Mouse (Mus musculus) heart, embryonic 12.5 days (tissue): Measurements from ENCODE around the gene Tmem33. TPM values are rescaled to one million over a fixed set of nuclear protein-coding genes. Genes with fewer than 3 reads are reported as not detected.

Experiments
- ATAC-seq: fragments of 200-750 bp; cut with Nextera tagmentation; 2 replicates; pipeline ENCODE4 v1.8.0; 2017; ENCODE audit warnings: moderate TSS enrichment, moderate library complexity; ENCODE audit not compliant: insufficient number of reproducible peaks, low FRiP score
- H3K27ac ChIP-seq: fragments of 300-500 bp; sonication (generic); 2 replicates; pipeline ENCODE4 v1.5.1; 2016; ENCODE audit warnings: mild to moderate bottlenecking, moderate library complexity; ENCODE audit not compliant: poor library complexity, severe bottlenecking
- H3K27me3 ChIP-seq: fragments of 300-500 bp; sonication (generic); replicated peaks from 2 replicates; pipeline ENCODE4 v1.6.1; 2016; ENCODE audit warnings: mild to moderate bottlenecking, moderate library complexity
- H3K36me3 ChIP-seq: fragments of 300-500 bp; sonication (generic); 2 replicates; pipeline ENCODE4 v1.6.1; 2016; ENCODE audit warnings: mild to moderate bottlenecking, moderate library complexity
- H3K4me1 ChIP-seq: fragments of 300-500 bp; sonication (generic); replicated peaks from 2 replicates; pipeline ENCODE4 v1.6.1; 2016; ENCODE audit warnings: mild to moderate bottlenecking
- H3K4me2 ChIP-seq: fragments of 300-500 bp; sonication (generic); 2 replicates; pipeline ENCODE4 v1.6.1; 2016; ENCODE audit warnings: mild to moderate bottlenecking, moderate library complexity
- H3K4me3 ChIP-seq: fragments of 300-500 bp; sonication (generic); 2 replicates; pipeline ENCODE4 v1.5.1; 2016; ENCODE audit warnings: mild to moderate bottlenecking
- H3K9ac ChIP-seq: fragments of 300-500 bp; sonication (generic); 2 replicates; pipeline ENCODE4 v1.6.1; 2016; ENCODE audit warnings: mild to moderate bottlenecking, moderate library complexity
- H3K9me3 ChIP-seq: fragments of 300-500 bp; sonication (generic); replicated peaks from 2 replicates; pipeline ENCODE4 v1.6.1; 2016; ENCODE audit warnings: mild to moderate bottlenecking, moderate library complexity
- WGBS: fragments of 180-500 bp; shearing (Covaris S2); methylation state at CpG from one replicate; pipeline ENCODE4 v1.1.7; 2016; 5-methylcytosine and 5-hydroxymethylcytosine counted together
- polyA plus RNA-seq: library from polyadenylated mRNA; unstranded; fragments of >200 nt; fragmentation: Nextera tagmentation; extraction: Ambion mirVana; gene quantifications from 2 replicates; pipeline ENCODE4 v1.2.1, GENCODE M21; 2016

Gene Tmem33
- polyA plus RNA-seq, 1 experiment from 2014 or later = 60.9 TPM

GRCm38 (mm10) chr5:67225758-67226157 lies 34.6 kb upstream of the Tmem33 start:
- no peaks in the 10 kb centered on the region for H3K36me3 ChIP-seq
- no peak overlapping the region for H3K4me2 ChIP-seq
- H3K9ac ChIP-seq = no peak overlapping the region
- no peak overlapping the region for H3K27ac ChIP-seq
- peaks cover 3% of the 10 kb centered on the region; the same call in 1 of the 2 replicates for H3K9me3 ChIP-seq
- H3K4me3 ChIP-seq = no peak overlapping the region
- WGBS = 47% methylated on average over 7 of the region's 7 CpGs
- peaks cover 25% of the 10 kb centered on the region; the same call in 1 of the 2 replicates for H3K4me1 ChIP-seq
- peaks cover 94% of the 10 kb centered on the region for H3K27me3 ChIP-seq
- no peak for ATAC-seq

DNA sequence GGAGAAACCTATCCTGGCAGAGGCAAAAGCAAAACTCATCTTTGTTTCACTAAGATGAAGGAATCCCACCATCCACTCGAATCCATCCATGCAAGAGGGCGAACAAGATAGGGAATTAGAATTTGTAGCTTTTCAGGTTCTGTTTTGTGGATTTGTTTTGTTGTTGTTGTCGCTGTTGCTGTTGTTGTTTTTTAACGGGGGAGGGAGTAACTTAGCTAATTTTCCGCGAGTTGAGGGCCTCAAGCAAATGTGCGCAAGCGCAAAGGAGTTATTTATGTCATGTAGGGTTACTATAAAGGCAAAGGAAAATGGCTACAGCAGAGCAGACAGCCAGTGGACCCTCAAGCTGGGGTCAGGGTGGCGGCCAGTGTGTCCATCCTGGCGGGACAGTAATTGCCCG lies 33.1 kb upstream of the Tmem33 start:
- H3K9me3 ChIP-seq = peaks cover 3% of the 10 kb centered on the region; the same call in 1 of the 2 replicates
- no peaks in the 10 kb centered on the region for H3K36me3 ChIP-seq
- no peak overlapping the region for H3K4me2 ChIP-seq
- no peak overlapping the region for H3K9ac ChIP-seq
- ATAC-seq = no peak
- peaks cover 32% of the 10 kb centered on the region; the same call in 1 of the 2 replicates for H3K4me1 ChIP-seq
- 10% methylated on average over 11 of the region's 11 CpGs for WGBS
- H3K27me3 ChIP-seq = peaks cover 95% of the 10 kb centered on the region
- H3K27ac ChIP-seq = no peak overlapping the region
- no peak overlapping the region for H3K4me3 ChIP-seq

- Histone ChIP-seq H3K4me1 (peaks cover 26% of the 10 kb centered on the region; the same call in 1 of the 2 replicates), H3K9me3 (peaks cover 3% of the 10 kb centered on the region; the same call in 1 of the 2 replicates), H3K4me3 (no peak overlapping the region), H3K27me3 (peaks cover 95% of the 10 kb centered on the region), H3K36me3 (no peaks in the 10 kb centered on the region), H3K4me2 (no peak overlapping the region), H3K27ac (no peak overlapping the region), H3K9ac (no peak overlapping the region)
- no peak for ATAC-seq
- 3% methylated on average over 15 of the region's 15 CpGs for WGBS
Measured at GRCm38 (mm10) chr5:67227682-67228444, 32.5 kb upstream of the Tmem33 start.

DNA sequence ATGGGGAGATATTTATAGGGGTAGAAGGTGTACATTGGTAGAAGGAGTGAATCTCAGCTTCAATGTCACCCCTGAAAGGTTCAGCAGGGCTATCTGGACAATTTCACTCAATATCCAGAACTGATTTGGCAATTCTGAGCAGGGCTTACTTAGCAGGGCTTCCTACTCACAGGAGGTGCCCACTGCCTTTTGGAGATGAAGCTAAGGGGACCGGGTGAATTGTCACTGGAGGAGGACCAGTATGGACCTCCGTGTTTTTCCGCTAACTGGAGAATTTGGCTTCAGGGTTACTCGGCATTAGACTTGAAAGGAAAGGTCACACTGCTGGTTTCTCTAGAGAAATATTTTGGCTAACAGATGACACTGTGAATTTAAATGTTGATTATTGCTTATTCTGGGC lies 25.7 kb upstream of the Tmem33 start:
- Histone ChIP-seq H3K36me3 (no peaks in the 10 kb centered on the region), H3K9ac (no peak overlapping the region), H3K4me2 (no peak overlapping the region), H3K27me3 (peaks cover 76% of the 10 kb centered on the region), H3K4me3 (no peak overlapping the region), H3K9me3 (no peaks in the 10 kb centered on the region), H3K27ac (no peak overlapping the region), H3K4me1 (peaks cover 17% of the 10 kb centered on the region; the same call in 1 of the 2 replicates)
- no peak for ATAC-seq
- WGBS = 57% methylated on average over 4 of the region's 4 CpGs

- H3K36me3 ChIP-seq = no peaks in the 10 kb centered on the region
- H3K4me2 ChIP-seq = no peak overlapping the region
- no peak overlapping the region for H3K4me3 ChIP-seq
- no peak for ATAC-seq
- no peak overlapping the region for H3K9ac ChIP-seq
- H3K4me1 ChIP-seq = peaks cover 10% of the 10 kb centered on the region; the same call in 1 of the 2 replicates
- 49% methylated on average over 3 of the region's 3 CpGs for WGBS
- peaks cover 74% of the 10 kb centered on the region for H3K27me3 ChIP-seq
- no peak overlapping the region for H3K27ac ChIP-seq
- no peaks in the 10 kb centered on the region for H3K9me3 ChIP-seq
Measured at GRCm38 (mm10) chr5:67235462-67235861, 24.9 kb upstream of the Tmem33 start.

GRCm38 (mm10) chr5:67236601-67237000 lies 23.8 kb upstream of the Tmem33 start:
- H3K9me3 ChIP-seq = no peaks in the 10 kb centered on the region
- WGBS = 83% methylated on average over 3 of the region's 3 CpGs
- H3K36me3 ChIP-seq = no peaks in the 10 kb centered on the region
- peaks cover 66% of the 10 kb centered on the region for H3K27me3 ChIP-seq
- no peaks in the 10 kb centered on the region for H3K4me1 ChIP-seq
- no peak overlapping the region for H3K27ac ChIP-seq
- no peak overlapping the region for H3K9ac ChIP-seq
- H3K4me2 ChIP-seq = no peak overlapping the region
- H3K4me3 ChIP-seq = no peak overlapping the region
- ATAC-seq = no peak

DNA sequence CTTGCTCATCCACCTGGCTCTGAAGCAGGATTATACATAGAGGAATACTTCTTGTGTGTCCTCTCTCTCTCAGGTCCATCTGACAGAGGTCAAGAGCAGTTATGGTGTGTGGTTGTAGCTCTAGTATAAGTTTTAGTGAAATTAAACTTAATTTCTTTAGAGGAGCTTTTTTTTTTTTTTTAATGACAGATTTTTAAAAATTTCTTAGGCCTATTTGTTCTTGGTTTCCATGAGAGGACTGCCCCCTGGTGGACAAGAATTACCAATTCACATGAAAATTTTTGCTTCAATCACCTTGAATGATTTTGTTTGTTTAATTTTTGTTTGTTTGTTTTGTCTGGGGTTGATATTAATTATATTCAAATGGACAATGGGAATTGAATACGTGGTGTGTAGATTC lies 22.1 kb upstream of the Tmem33 start:
- Histone ChIP-seq H3K27ac (no peak overlapping the region), H3K4me3 (no peak overlapping the region), H3K4me2 (no peak overlapping the region), H3K27me3 (peaks cover 49% of the 10 kb centered on the region), H3K4me1 (no peaks in the 10 kb centered on the region), H3K9ac (no peak overlapping the region), H3K36me3 (no peaks in the 10 kb centered on the region), H3K9me3 (no peaks in the 10 kb centered on the region)
- WGBS = 4% methylated on average over 1 of the region's 1 CpGs
- no peak for ATAC-seq

- Histone ChIP-seq H3K27me3 (peaks cover 35% of the 10 kb centered on the region), H3K9me3 (no peaks in the 10 kb centered on the region), H3K4me1 (no peaks in the 10 kb centered on the region), H3K27ac (no peak overlapping the region), H3K4me3 (no peak overlapping the region), H3K9ac (no peak overlapping the region), H3K36me3 (no peaks in the 10 kb centered on the region), H3K4me2 (no peak overlapping the region)
- 74% methylated on average over 6 of the region's 6 CpGs for WGBS
- ATAC-seq = no peak
Measured at GRCm38 (mm10) chr5:67241713-67242112, 18.7 kb upstream of the Tmem33 start.

DNA sequence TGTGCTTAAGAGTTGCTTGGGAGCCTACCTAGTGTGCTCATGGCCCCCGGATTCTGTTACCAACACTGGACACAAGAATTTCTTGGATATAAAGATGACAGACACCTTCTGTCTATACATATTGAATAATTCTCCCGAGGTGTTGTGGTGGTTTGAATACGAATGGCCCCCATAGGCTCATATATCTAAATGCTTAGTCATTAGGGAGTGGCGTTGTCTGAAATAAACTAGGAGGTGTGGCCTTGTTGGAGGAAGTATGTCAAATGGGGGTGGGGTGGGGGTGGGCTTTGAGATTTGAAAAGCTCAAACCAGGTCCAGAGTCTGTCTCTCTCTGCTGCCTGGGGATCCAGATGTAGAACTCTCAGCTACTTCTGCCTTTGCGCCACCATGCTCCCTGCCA lies 17.1 kb upstream of the Tmem33 start:
- 86% methylated on average over 5 of the region's 5 CpGs for WGBS
- H3K27me3 ChIP-seq = peaks cover 39% of the 10 kb centered on the region

GRCm38 (mm10) chr5:67252261-67252660 lies 8.1 kb upstream of the Tmem33 start:
- ATAC-seq = no peak

More for the DNA sequence above, 17.1 kb upstream of the Tmem33 start:
- Histone ChIP-seq H3K4me2 (no peak overlapping the region), H3K27ac (no peak overlapping the region), H3K4me1 (no peaks in the 10 kb centered on the region; the same call in none of the 2 replicates), H3K9me3 (no peaks in the 10 kb centered on the region), H3K9ac (no peak overlapping the region), H3K4me3 (no peak overlapping the region), H3K36me3 (no peaks in the 10 kb centered on the region)
- no peak for ATAC-seq

GRCm38 (mm10) chr5:67255664-67256063 lies 4.7 kb upstream of the Tmem33 start:
- no peak overlapping the region for H3K4me2 ChIP-seq
- peaks cover 7% of the 10 kb centered on the region; the same call in 1 of the 2 replicates for H3K4me1 ChIP-seq
- 57% methylated on average over 8 of the region's 8 CpGs for WGBS
- H3K36me3 ChIP-seq = no peaks in the 10 kb centered on the region
- ATAC-seq = no peak
- peaks cover 4% of the 10 kb centered on the region; the same call in 1 of the 2 replicates for H3K27me3 ChIP-seq
- no peak overlapping the region for H3K4me3 ChIP-seq
- no peaks in the 10 kb centered on the region for H3K9me3 ChIP-seq
- no peak overlapping the region for H3K9ac ChIP-seq
- no peak overlapping the region for H3K27ac ChIP-seq

More at GRCm38 (mm10) chr5:67252261-67252660, 8.1 kb upstream of the Tmem33 start:
- no peaks in the 10 kb centered on the region for H3K9me3 ChIP-seq
- no peak overlapping the region for H3K27ac ChIP-seq
- no peak overlapping the region for H3K4me3 ChIP-seq
- H3K4me2 ChIP-seq = no peak overlapping the region
- no peak overlapping the region for H3K9ac ChIP-seq
- H3K36me3 ChIP-seq = no peaks in the 10 kb centered on the region
- WGBS = 68% methylated on average over 4 of the region's 4 CpGs
- peaks cover 9% of the 10 kb centered on the region for H3K27me3 ChIP-seq
- H3K4me1 ChIP-seq = no peaks in the 10 kb centered on the region; the same call in none of the 2 replicates
